Mouse (Mus musculus) gonadal fat pad, adult 2 months (tissue): ENCODE measurements at regions not wholly inside any gene's neighbourhood (a gene's known extent, or its start where the extent isn't known, plus 50 kb on each side); places are given as distances from the start of the nearest gene placed in this dataset.
A peak's percentile ranks its signal among the peaks of the same experiment; 100 is the strongest.

Experiments
- DNase-seq: peaks from one replicate; pipeline ENCODE4 v3.0.0-alpha.2; 2012; ENCODE audit warnings: low read depth

- no peak for DNase-seq
Measured at GRCm38 (mm10) chr8:25389947-25390346, 565.8 kb upstream of the Adam5 start.

- no peak for DNase-seq
Measured at GRCm38 (mm10) chr8:25389371-25389855, 565.2 kb upstream of the Adam5 start.

GRCm38 (mm10) chr8:25388811-25389210, 564.6 kb upstream of the Adam5 start:
- no peak for DNase-seq

GRCm38 (mm10) chr8:25385186-25385585, 561.0 kb upstream of the Adam5 start:
- no peak for DNase-seq

GRCm38 (mm10) chr8:25384591-25384990, 560.4 kb upstream of the Adam5 start:
- no peak for DNase-seq

- no peak for DNase-seq
Measured at GRCm38 (mm10) chr8:25373276-25373675, 549.1 kb upstream of the Adam5 start.

GRCm38 (mm10) chr8:25370947-25371346, 546.8 kb upstream of the Adam5 start:
- DNase-seq: no peak

- no peak for DNase-seq
Measured at GRCm38 (mm10) chr8:25369331-25369730, 545.2 kb upstream of the Adam5 start.

GRCm38 (mm10) chr8:25368561-25369091, 544.5 kb upstream of the Adam5 start:
- DNase-seq: no peak

- no peak for DNase-seq
Measured at GRCm38 (mm10) chr8:25367806-25368549, 543.8 kb upstream of the Adam5 start.

GRCm38 (mm10) chr8:25366181-25366580, 542.0 kb upstream of the Adam5 start:
- DNase-seq: no peak

GRCm38 (mm10) chr8:25362656-25363055, 538.5 kb upstream of the Adam5 start:
- no peak for DNase-seq

GRCm38 (mm10) chr8:25362146-25362545, 538.0 kb upstream of the Adam5 start:
- no peak for DNase-seq

- DNase-seq: no peak
Measured at GRCm38 (mm10) chr8:25361420-25361819, 537.3 kb upstream of the Adam5 start.

- DNase-seq: peak; percentile 47
Measured at GRCm38 (mm10) chr8:25358539-25359165, 534.5 kb upstream of the Adam5 start.

GRCm38 (mm10) chr8:25353822-25354770, 529.9 kb upstream of the Adam5 start:
- no peak for DNase-seq

GRCm38 (mm10) chr8:25353405-25353804, 529.2 kb upstream of the Adam5 start:
- DNase-seq: no peak

- DNase-seq: peak; percentile 44
Measured at GRCm38 (mm10) chr8:25348003-25348683, 524.0 kb upstream of the Adam5 start.

GRCm38 (mm10) chr8:25343160-25343602, 519.0 kb upstream of the Adam5 start:
- no peak for DNase-seq

GRCm38 (mm10) chr8:25342501-25342900, 518.3 kb upstream of the Adam5 start:
- no peak for DNase-seq

- no peak for DNase-seq
Measured at GRCm38 (mm10) chr8:25341225-25341624, 517.1 kb upstream of the Adam5 start.
